Mouse (Mus musculus) kidney, embryonic 15.5 days (tissue): ENCODE measurements around the gene Dohh. TPM values are rescaled to one million over a fixed set of nuclear protein-coding genes. Genes with fewer than 3 reads are reported as not detected.
A peak's percentile ranks its signal among the peaks of the same experiment; 100 is the strongest.

Experiments used
- ATAC-seq: fragments of 200-750 bp; cut with Nextera tagmentation; replicated peaks from 2 replicates; pipeline ENCODE4 v1.8.0; 2017; ENCODE audit warnings: moderate TSS enrichment; ENCODE audit not compliant: low FRiP score
- H3K27ac ChIP-seq: fragments of 300-500 bp; sonication (generic); 2 replicates; pipeline ENCODE4 v1.5.1; 2015; ENCODE audit warnings: mild to moderate bottlenecking, inconsistent platforms
- H3K27me3 ChIP-seq: fragments of 300-500 bp; sonication (generic); 2 replicates; pipeline ENCODE4 v1.6.1; 2015; ENCODE audit warnings: inconsistent platforms
- H3K36me3 ChIP-seq: fragments of 300-500 bp; sonication (generic); 2 replicates; pipeline ENCODE4 v1.6.1; 2015; ENCODE audit warnings: inconsistent platforms
- H3K4me1 ChIP-seq: fragments of 300-500 bp; sonication (generic); 2 replicates; pipeline ENCODE4 v1.6.1; 2015; ENCODE audit warnings: inconsistent platforms
- H3K4me2 ChIP-seq: fragments of 300-500 bp; sonication (generic); 2 replicates; pipeline ENCODE4 v1.6.1; 2015; ENCODE audit warnings: moderate library complexity, mild to moderate bottlenecking, inconsistent platforms
- H3K4me3 ChIP-seq: fragments of 300-500 bp; sonication (generic); replicated peaks from 2 replicates; pipeline ENCODE4 v1.5.1; 2015; ENCODE audit warnings: mild to moderate bottlenecking, inconsistent platforms
- H3K9ac ChIP-seq: fragments of 300-500 bp; sonication (generic); 2 replicates; pipeline ENCODE4 v1.6.1; 2015; ENCODE audit warnings: mild to moderate bottlenecking, inconsistent platforms
- H3K9me3 ChIP-seq: fragments of 300-500 bp; sonication (generic); replicated peaks from 2 replicates; pipeline ENCODE4 v1.6.1; 2016; ENCODE audit warnings: inconsistent platforms
- WGBS: fragments of 180-500 bp; shearing (Covaris S2); methylation state at CpG from one replicate; pipeline ENCODE4 v1.1.7; 2015; ENCODE audit warnings: mixed read lengths; 5-methylcytosine and 5-hydroxymethylcytosine counted together
- polyA plus RNA-seq: library from polyadenylated mRNA; unstranded; fragments of >200 nt; fragmentation: Nextera tagmentation; extraction: Ambion mirVana; gene quantifications from 2 replicates; pipeline ENCODE4 v1.2.1, GENCODE M21; 2015

Dohh gene
- polyA plus RNA-seq, 1 experiment from 2014 or later: 82.2 TPM

DNA sequence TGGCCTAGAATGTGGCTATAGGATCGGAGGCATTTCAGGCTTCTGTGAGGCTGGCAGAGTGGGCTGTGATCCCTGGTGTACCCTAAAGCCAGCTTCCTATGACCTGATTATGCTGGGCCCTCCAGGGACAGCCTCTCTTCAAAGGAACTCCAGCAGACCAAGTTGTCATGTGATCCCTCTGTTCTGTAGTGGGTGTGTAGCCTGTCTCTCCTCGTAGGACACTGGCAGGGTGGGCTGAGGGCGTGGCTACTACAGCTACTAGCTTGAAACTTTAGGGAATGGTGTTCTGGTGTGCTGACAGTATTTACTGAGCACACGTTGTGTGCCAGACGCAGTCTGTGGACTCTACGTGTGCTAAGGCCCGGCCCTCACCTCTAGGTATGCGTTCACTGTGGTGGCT lies 23.5 kb upstream of the Dohh start:
- Histone ChIP-seq H3K27ac (no peak overlapping the region), H3K27me3 (peaks cover 18% of the 10 kb centered on the region), H3K4me1 (peaks cover 86% of the 10 kb centered on the region), H3K36me3 (0 out of 2 replicates have a peak, but pooled peaks cover 10% of the 10 kb centered on the region), H3K9me3 (no peaks in the 10 kb centered on the region), H3K9ac (no peak overlapping the region), H3K4me3 (no peak overlapping the region), H3K4me2 (no peak overlapping the region)
- 58% methylated on average over 8 of the region's 8 CpGs for WGBS
- no peak for ATAC-seq

DNA sequence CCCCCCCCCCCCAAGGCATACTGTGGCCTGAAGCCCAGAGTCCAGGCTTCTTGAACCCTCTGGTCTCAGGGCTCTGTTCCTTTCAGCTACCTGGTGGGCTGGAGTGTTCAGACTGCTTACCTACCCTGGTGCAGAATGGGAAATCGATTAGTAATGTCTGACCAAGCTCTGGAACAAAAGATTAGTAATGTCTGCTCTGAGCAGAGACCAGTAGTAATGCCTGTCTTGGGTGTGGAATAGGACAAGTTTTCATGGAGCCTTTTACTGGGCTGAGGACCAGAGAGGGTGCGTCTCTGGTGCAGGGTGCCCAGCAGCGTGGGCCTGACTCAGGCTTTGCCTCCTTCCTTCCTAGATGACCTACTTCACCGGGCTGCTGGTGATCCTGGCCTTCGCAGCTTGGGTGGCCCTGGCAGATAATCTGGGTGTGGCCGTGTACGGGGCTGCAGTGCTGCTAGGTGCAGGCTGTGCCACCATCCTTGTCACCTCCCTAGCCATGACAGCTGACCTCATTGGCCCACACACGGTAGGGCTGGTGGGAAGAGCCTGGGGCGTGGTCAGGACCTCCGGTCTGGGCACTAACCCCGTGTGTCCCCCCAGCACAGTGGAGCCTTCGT lies 21.8 kb upstream of the Dohh start:
- no peak for ATAC-seq
- no peak overlapping the region for H3K27ac ChIP-seq
- peaks cover 24% of the 10 kb centered on the region for H3K36me3 ChIP-seq
- 80% methylated on average over 12 of the region's 12 CpGs for WGBS
- H3K9me3 ChIP-seq: no peaks in the 10 kb centered on the region
- H3K4me1 ChIP-seq: peaks cover 82% of the 10 kb centered on the region
- H3K4me3 ChIP-seq: no peak overlapping the region
- no peak overlapping the region for H3K9ac ChIP-seq
- peaks cover 18% of the 10 kb centered on the region for H3K27me3 ChIP-seq
- H3K4me2 ChIP-seq: 0 out of 2 replicates have a peak overlapping the region, but pooled peaks have one; percentile 0

DNA sequence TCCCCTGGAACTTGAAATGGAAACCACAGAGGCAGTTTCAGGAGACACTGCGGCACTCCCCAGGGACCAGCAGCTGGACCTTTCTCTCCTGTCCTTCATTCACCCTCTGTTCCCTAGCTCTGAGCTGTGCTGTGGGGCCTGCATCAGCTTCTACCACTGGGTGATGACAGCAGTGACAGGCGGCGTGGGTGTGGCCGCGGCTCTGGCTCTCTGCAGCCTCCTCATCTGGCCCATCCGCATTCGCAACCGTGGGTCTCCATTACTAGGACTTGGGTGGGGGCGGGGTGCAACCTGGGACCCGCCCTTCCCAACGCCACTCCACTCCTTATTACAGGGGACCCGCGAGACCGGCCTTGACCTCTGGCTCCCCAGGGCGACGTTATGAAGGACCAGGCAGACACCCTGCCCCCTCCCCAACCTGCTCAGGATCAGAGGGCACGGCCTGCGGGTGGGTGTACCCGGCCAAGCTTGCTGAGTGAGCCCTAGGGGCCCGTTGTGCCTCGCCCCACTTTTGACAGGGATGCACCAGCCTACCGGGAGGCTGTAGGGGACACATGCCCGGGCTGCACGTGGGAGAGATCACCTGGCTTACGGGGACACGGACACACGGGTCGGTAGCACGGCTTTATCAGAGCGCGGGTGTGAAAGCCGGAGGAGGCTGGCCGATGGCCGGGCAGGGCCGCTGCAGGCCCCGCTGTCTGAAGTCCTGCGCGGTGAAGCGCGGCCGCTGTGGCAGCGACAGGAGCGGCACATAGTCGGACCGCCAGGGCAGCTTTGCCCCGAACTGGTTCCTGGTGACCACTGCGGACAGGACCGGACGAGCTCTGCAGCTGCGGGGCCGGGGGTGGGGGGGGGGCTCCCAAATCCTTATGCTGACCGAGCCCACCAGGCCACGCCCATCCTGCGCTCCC lies 20.5 kb upstream of the Dohh start:
- Histone ChIP-seq H3K9ac (peak overlapping the region; percentile 21), H3K27ac (no peak overlapping the region), H3K27me3 (peaks cover 18% of the 10 kb centered on the region), H3K9me3 (no peaks in the 10 kb centered on the region), H3K4me3 (peak overlapping the region; percentile 40), H3K4me2 (peak overlapping the region; percentile 72), H3K36me3 (peaks cover 36% of the 10 kb centered on the region), H3K4me1 (peaks cover 70% of the 10 kb centered on the region)
- WGBS: 8% methylated on average over 53 of the region's 54 CpGs
- no peak for ATAC-seq

DNA sequence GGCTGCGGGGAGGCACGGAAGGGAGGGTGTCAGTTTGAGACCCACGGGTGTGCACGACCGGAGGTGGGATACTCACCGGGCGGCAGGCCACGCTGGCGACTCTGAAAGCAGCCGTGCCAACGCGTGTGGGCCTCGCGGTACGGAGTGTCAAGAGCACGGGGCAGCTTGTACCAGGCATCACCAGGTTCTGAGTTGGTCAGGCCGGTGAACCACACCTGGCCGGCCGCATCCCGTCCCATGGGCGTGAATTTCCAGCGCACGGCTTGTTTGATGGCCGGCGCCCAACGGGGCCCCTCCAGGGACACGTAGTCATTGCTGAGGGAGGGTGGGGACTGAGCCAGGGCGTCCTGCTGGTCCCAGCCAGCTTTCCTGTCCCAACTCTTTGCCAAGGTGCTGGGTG lies 19.6 kb upstream of the Dohh start:
- WGBS: 11% methylated on average over 28 of the region's 28 CpGs
- peak overlapping the region; percentile 72 for H3K4me2 ChIP-seq
- ATAC-seq: 0 out of 2 replicates have a peak, but pooled peaks have one; percentile 13
- no peaks in the 10 kb centered on the region for H3K9me3 ChIP-seq
- H3K9ac ChIP-seq: peak overlapping the region; percentile 21; the same call in 1 of the 2 replicates
- H3K36me3 ChIP-seq: peaks cover 46% of the 10 kb centered on the region
- H3K4me1 ChIP-seq: peaks cover 62% of the 10 kb centered on the region
- no peak overlapping the region for H3K27ac ChIP-seq
- H3K27me3 ChIP-seq: peaks cover 18% of the 10 kb centered on the region
- peak overlapping the region; percentile 40 for H3K4me3 ChIP-seq

DNA sequence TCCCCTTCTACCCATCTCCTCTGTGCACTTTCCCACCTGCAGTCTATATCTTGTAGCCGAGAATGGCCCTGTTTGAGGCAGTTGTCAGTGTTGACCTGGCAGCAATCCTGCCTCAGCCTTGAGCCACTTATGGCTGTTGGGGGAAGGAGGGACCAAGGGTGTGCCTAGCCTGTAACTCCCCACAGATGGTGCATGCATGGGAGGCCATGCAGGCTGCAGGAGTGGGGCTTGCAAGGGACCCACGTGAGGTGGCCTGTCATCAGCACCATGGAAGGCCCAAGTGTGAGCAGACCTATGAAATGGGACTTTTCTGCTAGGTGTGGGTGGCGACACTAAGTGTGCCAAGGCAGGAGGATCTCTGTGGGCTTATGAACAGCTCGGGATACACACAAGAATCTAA lies 19.2 kb upstream of the Dohh start:
- Histone ChIP-seq H3K9me3 (no peaks in the 10 kb centered on the region), H3K9ac (no peak overlapping the region), H3K27me3 (peaks cover 18% of the 10 kb centered on the region), H3K4me3 (no peak overlapping the region; the same call in 1 of the 2 replicates), H3K4me2 (peak overlapping the region; percentile 72; the same call in 1 of the 2 replicates), H3K27ac (no peak overlapping the region), H3K36me3 (peaks cover 50% of the 10 kb centered on the region), H3K4me1 (peaks cover 58% of the 10 kb centered on the region)
- WGBS: 44% methylated on average over 4 of the region's 4 CpGs
- 0 out of 2 replicates have a peak, but pooled peaks have one; percentile 3 for ATAC-seq

DNA sequence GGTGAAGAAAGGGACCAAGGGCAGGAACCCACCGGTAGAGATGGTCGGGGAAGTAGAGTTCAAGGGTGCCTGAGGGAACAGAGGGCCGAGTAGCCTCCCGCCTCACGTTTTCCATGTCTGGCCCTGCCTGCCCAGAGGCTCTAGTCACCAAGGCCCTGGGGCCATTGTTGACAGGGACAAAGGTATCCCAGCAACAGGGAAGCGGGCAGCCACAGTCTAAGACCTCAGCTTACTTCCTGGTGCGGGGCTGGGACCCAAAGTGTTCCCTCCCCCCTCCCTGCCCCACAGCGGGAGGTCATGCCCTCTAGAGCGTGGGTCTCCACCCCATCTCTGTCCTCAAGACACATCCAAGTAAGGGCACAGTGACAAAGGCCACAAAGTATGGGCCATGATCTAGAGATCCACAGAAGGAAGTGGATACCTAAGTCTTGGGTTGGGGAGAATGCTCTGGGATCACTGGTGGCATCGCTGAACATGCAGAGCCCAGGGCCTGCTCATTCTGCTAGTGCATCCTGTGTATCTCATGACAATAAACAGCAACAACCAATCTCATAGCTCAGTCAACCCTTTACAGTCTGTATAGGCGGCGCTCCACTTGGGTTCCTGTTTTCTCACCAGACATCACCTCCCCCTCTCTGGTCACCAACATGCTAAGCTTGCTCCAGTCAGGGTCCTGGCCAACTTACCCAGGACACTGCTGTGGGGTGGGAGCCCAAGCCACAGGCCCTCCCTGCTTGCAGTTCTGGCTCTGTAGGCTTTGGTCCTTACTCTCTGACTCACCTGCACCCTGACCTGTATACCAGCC lies 18.4 kb upstream of the Dohh start, which contains the start of gene 4930404N11Rik:
TSS of gene 4930404N11Rik (minus strand) at position 145 of the 805 bp plus-strand sequence.
- Histone ChIP-seq H3K27ac (peak within 1 kb of the TSS; percentile 29; the same call in 1 of the 2 replicates), H3K9ac (peak within 1 kb of the TSS; percentile 21; the same call in 1 of the 2 replicates), H3K4me1 (peaks cover 50% of the 10 kb centered on the region), H3K4me3 (peak within 1 kb of the TSS; percentile 40), H3K9me3 (no peaks in the 10 kb centered on the region), H3K4me2 (peak within 1 kb of the TSS; percentile 72), H3K27me3 (peaks cover 18% of the 10 kb centered on the region), H3K36me3 (peaks cover 58% of the 10 kb centered on the region)
- no peak for ATAC-seq
- WGBS: 36% methylated on average over 12 of the region's 12 CpGs

DNA sequence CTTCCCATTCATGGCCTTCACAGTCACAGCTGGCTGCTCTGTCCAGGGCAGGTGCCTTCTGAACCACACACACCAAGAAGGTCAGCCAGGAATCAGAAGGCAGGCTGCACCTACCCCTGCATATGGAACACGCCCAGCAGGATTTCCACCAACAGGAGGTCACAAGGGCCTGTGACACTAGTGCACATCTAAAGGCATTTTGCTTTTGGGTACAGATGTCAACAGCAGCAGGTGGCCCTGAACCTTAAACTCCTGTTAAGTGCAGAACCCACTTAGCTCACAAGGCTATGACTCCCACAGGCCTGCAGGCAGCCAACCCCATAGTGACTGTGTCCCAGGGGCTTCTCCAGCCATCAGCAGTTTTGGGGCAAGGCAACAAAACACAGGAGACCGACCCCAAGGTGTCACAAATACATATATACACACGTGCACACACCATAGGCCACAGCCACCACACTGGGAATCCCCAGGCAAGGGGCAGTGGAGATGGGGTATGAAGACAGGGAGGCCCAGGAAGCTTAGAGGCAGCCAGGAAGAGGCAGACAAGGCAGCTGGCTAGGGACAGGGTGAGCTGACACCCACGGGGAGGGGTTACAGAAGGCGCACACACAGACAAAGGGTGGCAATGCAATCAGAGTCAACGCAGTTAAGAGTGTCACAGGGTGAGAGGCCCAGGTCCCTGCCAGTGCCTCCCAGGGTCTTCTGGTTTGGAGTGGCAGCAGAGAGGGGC lies 17.6 kb upstream of the Dohh start:
- Histone ChIP-seq H3K27ac (peak overlapping the region; percentile 29; the same call in 1 of the 2 replicates), H3K9ac (no peak overlapping the region), H3K27me3 (peaks cover 18% of the 10 kb centered on the region), H3K36me3 (peaks cover 60% of the 10 kb centered on the region), H3K4me2 (no peak overlapping the region), H3K4me1 (peaks cover 45% of the 10 kb centered on the region), H3K4me3 (no peak overlapping the region), H3K9me3 (no peaks in the 10 kb centered on the region)
- no peak for ATAC-seq
- 75% methylated on average over 6 of the region's 6 CpGs for WGBS

DNA sequence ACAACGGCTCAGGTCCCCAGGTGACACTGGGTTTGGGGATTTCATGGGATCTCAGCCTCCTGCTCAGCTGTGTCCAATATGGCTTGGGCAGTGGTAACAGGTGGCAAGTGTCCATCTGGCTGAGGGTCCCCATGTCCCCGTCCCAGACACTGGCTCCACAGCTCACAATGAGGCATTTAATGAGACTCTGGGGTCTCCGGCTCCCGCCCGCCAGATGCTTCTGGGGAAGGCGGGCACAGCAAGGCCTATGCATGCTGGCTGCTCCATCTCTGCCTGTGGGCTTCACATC lies 17.1 kb upstream of the Dohh start:
- H3K36me3 ChIP-seq: peaks cover 61% of the 10 kb centered on the region
- H3K27me3 ChIP-seq: peaks cover 18% of the 10 kb centered on the region
- H3K4me1 ChIP-seq: peaks cover 41% of the 10 kb centered on the region
- no peak overlapping the region for H3K4me3 ChIP-seq
- no peaks in the 10 kb centered on the region for H3K9me3 ChIP-seq
- 0 out of 2 replicates have a peak overlapping the region, but pooled peaks have one; percentile 29 for H3K27ac ChIP-seq
- ATAC-seq: no peak
- no peak overlapping the region for H3K4me2 ChIP-seq
- WGBS: 87% methylated on average over 6 of the region's 6 CpGs
- no peak overlapping the region for H3K9ac ChIP-seq

DNA sequence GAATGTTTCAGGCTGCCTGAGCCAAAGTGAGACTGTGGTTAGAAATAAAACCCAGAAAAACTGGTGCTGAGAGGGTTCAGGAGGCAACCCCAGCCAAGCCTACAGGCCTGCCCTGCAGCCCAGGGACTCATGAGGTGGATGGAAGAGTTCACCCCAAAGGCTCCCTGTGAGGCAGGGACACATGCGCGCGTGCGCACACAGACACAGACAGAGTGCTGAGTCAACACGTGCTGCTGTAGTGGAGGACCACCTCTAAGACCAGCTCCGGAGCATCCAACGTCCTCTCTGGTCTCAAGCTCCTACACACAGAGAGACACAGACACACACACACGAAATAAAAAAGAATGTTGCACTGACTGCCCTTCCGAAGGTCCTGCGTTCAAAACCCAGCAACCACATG lies 8.9 kb upstream of the Dohh start:
- H3K36me3 ChIP-seq: peaks cover 57% of the 10 kb centered on the region
- WGBS: 94% methylated on average over 10 of the region's 10 CpGs

DNA sequence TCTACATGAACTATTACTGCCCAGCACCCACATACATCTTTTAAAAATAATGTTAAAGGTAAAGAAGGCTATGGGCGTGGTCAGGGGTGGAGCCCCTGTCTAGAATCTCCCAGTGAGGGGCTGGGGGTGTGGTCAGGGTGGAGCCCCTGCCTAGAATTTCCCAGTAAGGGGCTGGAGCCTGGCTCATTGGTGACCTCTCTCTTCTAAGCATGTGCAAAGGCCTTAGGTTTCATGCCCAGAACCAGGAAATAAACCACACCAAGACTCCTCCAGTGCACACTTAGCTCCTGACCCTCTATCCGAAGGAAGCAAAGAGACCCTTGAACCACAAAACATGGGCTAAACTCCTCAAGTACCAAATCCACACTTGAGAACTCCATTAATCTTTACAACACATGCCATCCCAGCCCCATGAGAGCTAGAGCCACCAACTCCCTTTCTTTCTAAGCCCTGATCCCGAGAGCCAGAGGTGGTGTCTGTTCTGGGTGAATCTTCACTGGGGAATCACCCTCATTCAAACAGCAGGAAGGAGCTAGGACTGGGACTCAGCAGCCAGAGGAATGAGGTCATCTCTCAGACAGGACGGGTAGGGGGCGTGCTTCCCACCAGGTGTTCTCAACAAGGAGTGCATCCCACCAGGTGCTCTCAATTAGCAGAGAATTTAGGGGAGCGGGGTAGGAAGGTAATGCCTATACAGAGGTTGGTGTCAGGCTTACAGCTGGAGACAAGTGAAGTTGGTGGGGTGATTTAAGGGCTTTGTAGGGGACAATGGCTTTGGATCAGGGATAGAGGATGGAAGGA lies 7.5 kb upstream of the Dohh start:
- 30% methylated on average over 6 of the region's 6 CpGs for WGBS

More for the DNA sequence above, 8.9 kb upstream of the Dohh start:
- ATAC-seq: no peak
- Histone ChIP-seq H3K4me3 (no peak overlapping the region), H3K9ac (no peak overlapping the region), H3K9me3 (no peaks in the 10 kb centered on the region), H3K27ac (no peak overlapping the region), H3K4me1 (peaks cover 39% of the 10 kb centered on the region), H3K27me3 (no peaks in the 10 kb centered on the region), H3K4me2 (no peak overlapping the region)

More for the DNA sequence above, 7.5 kb upstream of the Dohh start:
- peaks cover 39% of the 10 kb centered on the region for H3K4me1 ChIP-seq
- H3K4me3 ChIP-seq: peak overlapping the region; percentile 78
- H3K27me3 ChIP-seq: no peaks in the 10 kb centered on the region
- H3K9me3 ChIP-seq: no peaks in the 10 kb centered on the region
- peak overlapping the region; percentile 88 for H3K9ac ChIP-seq
- peak overlapping the region; percentile 83 for H3K4me2 ChIP-seq
- ATAC-seq: no peak
- H3K36me3 ChIP-seq: peaks cover 43% of the 10 kb centered on the region
- peak overlapping the region; percentile 69 for H3K27ac ChIP-seq
